Mouse (Mus musculus) forebrain, embryonic 10.5 days (tissue): ENCODE data around the gene Cfap157. TPM values are rescaled to one million over a fixed set of nuclear protein-coding genes. Genes with fewer than 3 reads are reported as not detected.

ENCODE experiments used
- DNase-seq: peaks from one replicate; pipeline ENCODE4 v3.0.0-alpha.2; 2017; ENCODE audit warnings: low spot score; ENCODE audit errors: extremely low spot score
- H3K27ac ChIP-seq: fragments of 300-500 bp; sonication (generic); 2 replicates; pipeline ENCODE4 v1.5.1; 2016; ENCODE audit warnings: mild to moderate bottlenecking
- H3K27me3 ChIP-seq: fragments of 300-500 bp; sonication (generic); 2 replicates; pipeline ENCODE4 v1.6.1; 2016; ENCODE audit warnings: mild to moderate bottlenecking; ENCODE audit not compliant: poor library complexity, severe bottlenecking
- H3K36me3 ChIP-seq: fragments of 300-500 bp; sonication (generic); replicated peaks from 2 replicates; pipeline ENCODE4 v1.6.1; 2016; ENCODE audit warnings: mild to moderate bottlenecking, moderate library complexity
- H3K4me1 ChIP-seq: fragments of 300-500 bp; sonication (generic); 2 replicates; pipeline ENCODE4 v1.6.1; 2016
- H3K4me3 ChIP-seq: fragments of 300-500 bp; sonication (generic); 2 replicates; pipeline ENCODE4 v1.5.1; 2016; ENCODE audit warnings: mild to moderate bottlenecking, moderate library complexity
- H3K9me3 ChIP-seq: fragments of 300-500 bp; sonication (generic); 2 replicates; pipeline ENCODE4 v1.6.1; 2016; ENCODE audit warnings: mild to moderate bottlenecking, moderate library complexity
- WGBS: fragments of 180-500 bp; shearing (Covaris S2); methylation state at CpG from one replicate; pipeline ENCODE4 v1.1.7; 2016; 5-methylcytosine and 5-hydroxymethylcytosine counted together
- polyA plus RNA-seq: library from polyadenylated mRNA; unstranded; fragments of >200 nt; fragmentation: Nextera tagmentation; extraction: Ambion mirVana; gene quantifications from 2 replicates; pipeline ENCODE4 v1.2.1, GENCODE M21; 2016

The Cfap157 gene
- polyA plus RNA-seq, 1 experiment from 2014 or later, result 1.1 TPM

GRCm38 (mm10) chr2:32736306-32736829 lies 47.9 kb downstream of the Cfap157 start:
- 0 out of 2 replicates have a peak overlapping the region, but pooled peaks have one; percentile 16 for H3K27ac ChIP-seq
- 53% methylated on average over 3 of the region's 3 CpGs for WGBS
- peaks cover 26% of the 10 kb centered on the region for H3K27me3 ChIP-seq
- no peaks in the 10 kb centered on the region for H3K9me3 ChIP-seq
- H3K4me3 ChIP-seq, result no peak overlapping the region
- H3K4me1 ChIP-seq, result peaks cover 61% of the 10 kb centered on the region
- peaks cover 3% of the 10 kb centered on the region; the same call in 1 of the 2 replicates for H3K36me3 ChIP-seq
- no peak for DNase-seq

GRCm38 (mm10) chr2:32734933-32735332 lies 49.3 kb downstream of the Cfap157 start:
- no peak for DNase-seq
- no peaks in the 10 kb centered on the region for H3K9me3 ChIP-seq
- H3K27ac ChIP-seq, result peak overlapping the region; percentile 54
- peaks cover 67% of the 10 kb centered on the region for H3K4me1 ChIP-seq
- 46% methylated on average over 4 of the region's 4 CpGs for WGBS
- H3K27me3 ChIP-seq, result peaks cover 12% of the 10 kb centered on the region
- H3K4me3 ChIP-seq, result no peak overlapping the region
- H3K36me3 ChIP-seq, result peaks cover 3% of the 10 kb centered on the region; the same call in 1 of the 2 replicates

GRCm38 (mm10) chr2:32734480-32734879 lies 49.7 kb downstream of the Cfap157 start:
- WGBS, result 45% methylated on average over 4 of the region's 4 CpGs
- Histone ChIP-seq H3K4me3 (no peak overlapping the region; the same call in 1 of the 2 replicates), H3K4me1 (peaks cover 71% of the 10 kb centered on the region), H3K9me3 (no peaks in the 10 kb centered on the region), H3K36me3 (peaks cover 3% of the 10 kb centered on the region; the same call in 1 of the 2 replicates), H3K27me3 (peaks cover 7% of the 10 kb centered on the region), H3K27ac (peak overlapping the region; percentile 54)
- DNase-seq, result no peak

GRCm38 (mm10) chr2:32732695-32733094 lies 51.5 kb downstream of the Cfap157 start:
- H3K4me3 ChIP-seq, result no peak overlapping the region
- no peaks in the 10 kb centered on the region for H3K9me3 ChIP-seq
- no peak for DNase-seq
- WGBS, result 76% methylated on average over 6 of the region's 6 CpGs
- peaks cover 10% of the 10 kb centered on the region; the same call in 1 of the 2 replicates for H3K27me3 ChIP-seq
- peaks cover 3% of the 10 kb centered on the region; the same call in 1 of the 2 replicates for H3K36me3 ChIP-seq
- peaks cover 82% of the 10 kb centered on the region for H3K4me1 ChIP-seq
- H3K27ac ChIP-seq, result no peak overlapping the region

- H3K27ac ChIP-seq, result peak overlapping the region; percentile 74
- 70% methylated on average over 4 of the region's 4 CpGs for WGBS
- H3K9me3 ChIP-seq, result no peaks in the 10 kb centered on the region
- peaks cover 84% of the 10 kb centered on the region for H3K4me1 ChIP-seq
- H3K27me3 ChIP-seq, result peaks cover 6% of the 10 kb centered on the region; the same call in 1 of the 2 replicates
- H3K36me3 ChIP-seq, result no peaks in the 10 kb centered on the region
- no peak overlapping the region for H3K4me3 ChIP-seq
- DNase-seq, result no peak
Observed at GRCm38 (mm10) chr2:32731911-32732310, 52.3 kb downstream of the Cfap157 start.

GRCm38 (mm10) chr2:32730854-32731253 lies 53.4 kb downstream of the Cfap157 start:
- H3K4me1 ChIP-seq, result peaks cover 77% of the 10 kb centered on the region
- H3K27ac ChIP-seq, result peak overlapping the region; percentile 74
- DNase-seq, result peak; percentile 52
- peak overlapping the region; percentile 22 for H3K4me3 ChIP-seq
- H3K27me3 ChIP-seq, result peaks cover 6% of the 10 kb centered on the region; the same call in 1 of the 2 replicates
- H3K9me3 ChIP-seq, result no peaks in the 10 kb centered on the region
- 54% methylated on average over 11 of the region's 11 CpGs for WGBS
- H3K36me3 ChIP-seq, result no peaks in the 10 kb centered on the region

GRCm38 (mm10) chr2:32729547-32729946 lies 54.7 kb downstream of the Cfap157 start:
- H3K4me3 ChIP-seq, result 0 out of 2 replicates have a peak overlapping the region, but pooled peaks have one; percentile 1
- H3K9me3 ChIP-seq, result no peaks in the 10 kb centered on the region
- peak overlapping the region; percentile 74; the same call in 1 of the 2 replicates for H3K27ac ChIP-seq
- 78% methylated on average over 4 of the region's 4 CpGs for WGBS
- peaks cover 6% of the 10 kb centered on the region; the same call in 1 of the 2 replicates for H3K27me3 ChIP-seq
- peaks cover 70% of the 10 kb centered on the region for H3K4me1 ChIP-seq
- no peaks in the 10 kb centered on the region for H3K36me3 ChIP-seq
- DNase-seq, result no peak

- H3K27ac ChIP-seq, result peak overlapping the region; percentile 72
- no peaks in the 10 kb centered on the region for H3K36me3 ChIP-seq
- H3K9me3 ChIP-seq, result no peaks in the 10 kb centered on the region
- no peak for DNase-seq
- peaks cover 6% of the 10 kb centered on the region; the same call in 1 of the 2 replicates for H3K27me3 ChIP-seq
- H3K4me1 ChIP-seq, result peaks cover 60% of the 10 kb centered on the region
- H3K4me3 ChIP-seq, result peak overlapping the region; percentile 48
- 64% methylated on average over 7 of the region's 7 CpGs for WGBS
Observed at GRCm38 (mm10) chr2:32728463-32728862, 55.8 kb downstream of the Cfap157 start.

GRCm38 (mm10) chr2:32727435-32727834 lies 56.8 kb downstream of the Cfap157 start:
- Histone ChIP-seq H3K4me3 (peak overlapping the region; percentile 48), H3K36me3 (no peaks in the 10 kb centered on the region), H3K27me3 (peaks cover 6% of the 10 kb centered on the region; the same call in 1 of the 2 replicates), H3K27ac (peak overlapping the region; percentile 72), H3K9me3 (no peaks in the 10 kb centered on the region), H3K4me1 (peaks cover 50% of the 10 kb centered on the region)
- under 1% methylated on average over 16 of the region's 16 CpGs for WGBS
- DNase-seq, result peak; percentile 94

Other genes with a start within 250 kb of the Cfap157 start
- gene Fam102a, start 249.1 kb downstream of the Cfap157 start, polyA plus RNA-seq, result 7.3 and 7.8 TPM in 2 replicates
- 104 and 105 TPM in 2 replicates for gene Dpm2, start 213.6 kb downstream of the Cfap157 start, polyA plus RNA-seq
- gene Pip5kl1, start 209.6 kb downstream of the Cfap157 start, polyA plus RNA-seq, result 1.8 TPM in 2 replicates
- gene 9430097D07Rik, start 208.7 kb downstream of the Cfap157 start, polyA plus RNA-seq, result 0.19 and 0.30 TPM in 2 replicates
- gene St6galnac4, start 197.3 kb downstream of the Cfap157 start, polyA plus RNA-seq, result 15.7 and 17.6 TPM in 2 replicates
- gene St6galnac6, start 184.7 kb downstream of the Cfap157 start, polyA plus RNA-seq, result 13.3 and 13.8 TPM in 2 replicates
- 17.8 and 20.2 TPM in 2 replicates for gene Ak1, start 162.7 kb downstream of the Cfap157 start, polyA plus RNA-seq
- 24.5 and 24.7 TPM in 2 replicates for gene Eng, start 137.8 kb downstream of the Cfap157 start, polyA plus RNA-seq
- 27.4 and 29.5 TPM in 2 replicates for gene Fpgs, start 80.3 kb downstream of the Cfap157 start, polyA plus RNA-seq
- gene Cdk9, start 71.4 kb downstream of the Cfap157 start, polyA plus RNA-seq, result 135 and 139 TPM in 2 replicates
- gene Sh2d3c, start 63.4 kb downstream of the Cfap157 start, polyA plus RNA-seq, result 28.6 and 30.2 TPM in 2 replicates
- gene 6330409D20Rik, start 43.4 kb downstream of the Cfap157 start, polyA plus RNA-seq, result 0.69 and 1.2 TPM in 2 replicates
- gene Tor2a, start 27.2 kb downstream of the Cfap157 start, polyA plus RNA-seq, result 54.0 and 54.9 TPM in 2 replicates
- 0.32 and 0.36 TPM in 2 replicates for gene Ttc16, start 8.8 kb downstream of the Cfap157 start, polyA plus RNA-seq
- 4.4 and 5.1 TPM in 2 replicates for gene Ptrh1, start 8.6 kb downstream of the Cfap157 start, polyA plus RNA-seq
- gene Stxbp1, start 62.8 kb upstream of the Cfap157 start, polyA plus RNA-seq, result 18.7 and 20.8 TPM in 2 replicates
- 22.8 and 25.3 TPM in 2 replicates for gene Fam129b, start 91.7 kb upstream of the Cfap157 start, polyA plus RNA-seq
- gene Rpl12, start 177.1 kb upstream of the Cfap157 start, polyA plus RNA-seq, result 192 and 197 TPM in 2 replicates
- 6.6 and 8.0 TPM in 2 replicates for gene Lrsam1, start 177.2 kb upstream of the Cfap157 start, polyA plus RNA-seq
- gene Slc2a8, start 197.7 kb upstream of the Cfap157 start, polyA plus RNA-seq, result 14.2 and 14.8 TPM in 2 replicates